In genomic region chr2:155135534-155135933, GRCm38 (mm10) we compare ENCODE assay signal across 10 mouse cellular contexts. TPM values are rescaled to one million over a fixed set of nuclear protein-coding genes. Genes with fewer than 3 reads are reported as not detected.
DNase-seq lines count a peak whose midpoint lies in the region; ATAC-seq and TF ChIP-seq lines count a peak whose summit lies in the region.
"Had no signal": no experiment of that assay in that cellular context is flagged by ENCODE, and none has a peak within 500 bp of the region (broad histone marks: within the 10 kb centered on the region; RNA-seq: fewer than 3 reads in every experiment).

No protein-coding gene starts in this region.

- no peak for TF ChIP-seq CTCF in kidney, postnatal 0 days (IDR thresholded peaks at IDR 0.05; ENCODE audit: low read depth)

- H3K9ac ChIP-seq in kidney, postnatal 0 days (ENCODE audit: low read depth, low read length): no peak overlapping the region
- H3K9ac ChIP-seq in embryonic facial prominence, embryonic 12.5 days: no peak overlapping the region
- no peak overlapping the region for H3K9ac ChIP-seq in intestine, embryonic 14.5 days (ENCODE audit: low read length)

- H3K36me3 ChIP-seq in kidney, postnatal 0 days (ENCODE audit: insufficient read depth, low read length): peaks cover 13% of the 10 kb centered on the region; the same call in 1 of the 2 replicates
- H3K36me3 ChIP-seq in embryonic facial prominence, embryonic 12.5 days: peaks cover 28% of the 10 kb centered on the region
- H3K36me3 ChIP-seq in intestine, embryonic 14.5 days (ENCODE audit: control insufficient read depth, insufficient read depth, low read length): peaks cover 28% of the 10 kb centered on the region

- DNase-seq in kidney, postnatal 0 days (ENCODE audit: low spot score): no peak
- no peak for DNase-seq in kidney, adult 18-20 months
- DNase-seq in intestine, embryonic 14.5 days (ENCODE audit: low spot score): no peak
- DNase-seq in frontal cortex, postnatal 14 days (ENCODE audit: low spot score in 2 of 2): no peak
- no peak for DNase-seq in gastrocnemius, postnatal 4 days (ENCODE audit: low spot score in 2 of 2)
- DNase-seq: cerebellum, adult 9-10 months; gastrocnemius, postnatal 14 days; right cerebral cortex, postnatal 14 days had no signal

- no peak overlapping the region for H3K27ac ChIP-seq in kidney, postnatal 0 days
- H3K27ac ChIP-seq in embryonic facial prominence, embryonic 12.5 days: no peak overlapping the region
- H3K27ac ChIP-seq in intestine, embryonic 14.5 days (ENCODE audit: low read depth): no peak overlapping the region

- no peak overlapping the region; the same call in 1 of the 2 replicates for H3K4me3 ChIP-seq in kidney, postnatal 0 days (replicated peaks; ENCODE audit: low read depth, low read length)
- no peak overlapping the region for H3K4me3 ChIP-seq in embryonic facial prominence, embryonic 12.5 days
- H3K4me3 ChIP-seq in intestine, embryonic 14.5 days (ENCODE audit: low read depth, low read length): no peak overlapping the region

- no peaks in the 10 kb centered on the region for H3K9me3 ChIP-seq in kidney, postnatal 0 days (replicated peaks; ENCODE audit: low read length)
- no peaks in the 10 kb centered on the region for H3K9me3 ChIP-seq in embryonic facial prominence, embryonic 12.5 days
- no peaks in the 10 kb centered on the region for H3K9me3 ChIP-seq in intestine, embryonic 14.5 days (ENCODE audit: control insufficient read depth, low read length)

- 61% methylated on average over 1 of the region's 1 CpGs for WGBS in kidney, postnatal 0 days
- 89% methylated on average over 1 of the region's 1 CpGs for WGBS in embryonic facial prominence, embryonic 12.5 days
- 77% methylated on average over 1 of the region's 1 CpGs for WGBS in intestine, embryonic 14.5 days

- peak overlapping the region; percentile 74 for H3K4me2 ChIP-seq in kidney, postnatal 0 days (ENCODE audit: low read length)
- peak overlapping the region; percentile 79; the same call in 1 of the 2 replicates for H3K4me2 ChIP-seq in embryonic facial prominence, embryonic 12.5 days (replicated peaks)
- H3K4me2 ChIP-seq in intestine, embryonic 14.5 days (ENCODE audit: low read length): peak overlapping the region; percentile 63

- ATAC-seq in kidney, postnatal 0 days (replicated peaks; ENCODE audit: low FRiP score, low read depth): no peak
- no peak for ATAC-seq in embryonic facial prominence, embryonic 12.5 days (ENCODE audit: insufficient number of reproducible peaks, insufficient read depth, low FRiP score, low TSS enrichment)
- ATAC-seq in intestine, embryonic 14.5 days (replicated peaks; ENCODE audit: low FRiP score, low TSS enrichment, low read depth): no peak
- ATAC-seq in monocyte, adult 5-6 weeks (replicated peaks; ENCODE audit: insufficient number of reproducible peaks, low FRiP score, low TSS enrichment, poor library complexity, severe bottlenecking): peak; percentile 55

- H3K27me3 ChIP-seq in kidney, postnatal 0 days (ENCODE audit: insufficient read depth, low read length): no peaks in the 10 kb centered on the region
- H3K27me3 ChIP-seq in embryonic facial prominence, embryonic 12.5 days: no peaks in the 10 kb centered on the region
- no peaks in the 10 kb centered on the region for H3K27me3 ChIP-seq in intestine, embryonic 14.5 days (replicated peaks; ENCODE audit: control insufficient read depth, insufficient read depth, low read length)

- H3K4me1 ChIP-seq in kidney, postnatal 0 days (replicated peaks; ENCODE audit: insufficient read depth, low read length): peaks cover 8% of the 10 kb centered on the region
- peaks cover 20% of the 10 kb centered on the region for H3K4me1 ChIP-seq in embryonic facial prominence, embryonic 12.5 days
- H3K4me1 ChIP-seq in intestine, embryonic 14.5 days (replicated peaks; ENCODE audit: control insufficient read depth, insufficient read depth, low read length): peaks cover 19% of the 10 kb centered on the region

RNA-seq across cellular contexts. Expression of gene Itch, which starts 2.2 kb away (rescaled TPM):
- polyA plus RNA-seq in kidney, postnatal 0 days (2015; fragmentation: Nextera tagmentation; extraction: Ambion mirVana): 28.6 and 31.9 TPM in 2 replicates
- 67.0 and 74.0 TPM in 2 replicates for polyA plus RNA-seq in embryonic facial prominence, embryonic 12.5 days (2016; fragmentation: Nextera tagmentation; extraction: Ambion mirVana)
- polyA plus RNA-seq in intestine, embryonic 14.5 days (2014; fragmentation: Nextera tagmentation; extraction: Ambion mirVana): 44.2 and 56.1 TPM in 2 replicates
- 177 to 184 TPM (median 180 TPM) in 3 replicates for total RNA-seq in monocyte, adult 5-6 weeks (2017)
- 10 to 100 TPM; 36.0 to 39.2 TPM for total RNA-seq in gastrocnemius, postnatal 4 days (2021)
